1 mouse cellular context compared by ENCODE assay signal in genomic region chrX:100475569-100476223, GRCm38 (mm10).
TF ChIP-seq lines count a peak whose summit lies in the region.

No protein-coding gene starts in this region.

TF ChIP-seq in CH12.LX, 34 proteins besides CTCF, POLR2A, EP300 and RAD21:
- no peak for TF ChIP-seq HCFC1 (IDR thresholded peaks at IDR 0.05; ENCODE audit: low read depth, low read length)
- no peak for TF ChIP-seq MAFK (IDR thresholded peaks at IDR 0.05; ENCODE audit: insufficient replicate concordance, low read length)
- TF ChIP-seq IRF4 (IDR thresholded peaks at IDR 0.05; ENCODE audit: low read depth, low read length) = 0 out of 2 replicates have a peak, but pooled peaks have one; percentile 7
- TF ChIP-seq USF2 (conservative IDR thresholded peaks at IDR 0.05; ENCODE audit: low read depth, low read length) = no peak
TF ChIP-seq in CH12.LX: peak in this region for 1.
